Mouse (Mus musculus) liver, postnatal 0 days (tissue): ENCODE measurements around the gene Uhrf1. TPM values are rescaled to one million over a fixed set of nuclear protein-coding genes. Genes with fewer than 3 reads are reported as not detected.
A peak's percentile ranks its signal among the peaks of the same experiment; 100 is the strongest.

Experiments used
- ATAC-seq: fragments of 200-750 bp; cut with Nextera tagmentation; 2 replicates; pipeline ENCODE4 v1.8.0; 2017; ENCODE audit warnings: mild to moderate bottlenecking, moderate library complexity
- DNase-seq: peaks from one replicate; pipeline ENCODE4 v3.0.0-alpha.2; 2016
- H3K27ac ChIP-seq: fragments of 300-500 bp; sonication (generic); 2 replicates; pipeline ENCODE4 v1.5.1; 2014; ENCODE audit warnings: antibody characterized with exemption, moderate library complexity, mild to moderate bottlenecking, low read depth
- H3K27me3 ChIP-seq: fragments of 300-500 bp; sonication (generic); 2 replicates; pipeline ENCODE4 v1.6.1; 2014; ENCODE audit warnings: low read length, control low read depth, mixed read lengths; ENCODE audit not compliant: insufficient read depth
- H3K36me3 ChIP-seq: fragments of 300-500 bp; sonication (generic); replicated peaks from 2 replicates; pipeline ENCODE4 v1.6.1; 2014; ENCODE audit warnings: mild to moderate bottlenecking, control low read depth, low read length, moderate library complexity, mixed read lengths; ENCODE audit not compliant: insufficient read depth
- H3K4me1 ChIP-seq: fragments of 300-500 bp; sonication (generic); 2 replicates; pipeline ENCODE4 v1.6.1; 2014; ENCODE audit warnings: antibody characterized with exemption, mild to moderate bottlenecking, control low read depth; ENCODE audit not compliant: insufficient read depth
- H3K4me2 ChIP-seq: fragments of 300-500 bp; sonication (generic); 2 replicates; pipeline ENCODE4 v1.6.1; 2014; ENCODE audit warnings: low read depth, mild to moderate bottlenecking, low read length, moderate library complexity, mixed read lengths
- H3K4me3 ChIP-seq: fragments of 300-500 bp; sonication (generic); 2 replicates; pipeline ENCODE4 v1.5.1; 2014; ENCODE audit warnings: low read depth, low read length
- H3K9ac ChIP-seq: fragments of 300-500 bp; sonication (generic); replicated peaks from 2 replicates; pipeline ENCODE4 v1.6.1; 2014; ENCODE audit warnings: mild to moderate bottlenecking, moderate library complexity
- H3K9me3 ChIP-seq: fragments of 300-500 bp; sonication (generic); 2 replicates; pipeline ENCODE4 v1.6.1; 2016; ENCODE audit warnings: mild to moderate bottlenecking, control low read depth, low read length, mixed read lengths
- CTCF ChIP-seq: sonication (generic); IDR thresholded peaks from 2 replicates; pipeline ENCODE4 v1.5.1; 2016; ENCODE audit warnings: antibody characterized with exemption, low read depth
- EP300 ChIP-seq: IDR thresholded peaks from 2 replicates; pipeline ENCODE4 v1.6.1; 2016; ENCODE audit warnings: antibody characterized with exemption, low read depth, mild to moderate bottlenecking
- WGBS: fragments of 180-500 bp; shearing (Covaris S2); extraction: QIAGEN DNeasy Blood & Tissue Kit; methylation state at CpG from one replicate; pipeline ENCODE4 v1.1.7; 2014; ENCODE audit not compliant: insufficient replicate concordance; 5-methylcytosine and 5-hydroxymethylcytosine counted together
- polyA plus RNA-seq: library from polyadenylated mRNA; unstranded; fragments of >200 nt; fragmentation: Nextera tagmentation; extraction: Ambion mirVana; gene quantifications from 2 replicates; pipeline ENCODE4 v1.2.1, GENCODE M21; 2015

The Uhrf1 gene
- polyA plus RNA-seq, 1 experiment from 2014 or later: 43.5 TPM

DNA sequence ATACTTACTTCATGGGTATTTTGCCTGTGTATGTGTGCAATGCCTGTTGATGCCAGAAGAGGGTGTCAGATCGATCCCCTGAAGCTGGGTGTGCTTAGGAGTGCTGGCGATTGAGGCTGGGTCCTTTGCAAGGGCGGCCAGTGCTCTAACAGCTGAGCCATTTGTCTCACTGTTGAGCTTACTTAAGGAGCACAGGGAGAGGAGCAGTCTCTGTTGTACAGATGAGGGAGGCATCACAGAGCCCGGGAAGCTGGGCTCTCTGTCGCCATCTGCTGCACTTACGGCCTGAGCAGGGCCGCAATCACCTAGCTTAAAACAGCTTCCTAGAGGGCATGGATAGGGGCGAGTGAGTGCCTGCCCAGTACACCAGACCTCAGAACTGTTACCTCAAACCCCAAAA lies 29.9 kb downstream of the Uhrf1 start:
- Histone ChIP-seq H3K27me3 (no peaks in the 10 kb centered on the region), H3K4me1 (peaks cover 30% of the 10 kb centered on the region), H3K4me2 (no peak overlapping the region), H3K36me3 (no peaks in the 10 kb centered on the region), H3K27ac (no peak overlapping the region), H3K4me3 (no peak overlapping the region), H3K9me3 (no peaks in the 10 kb centered on the region), H3K9ac (no peak overlapping the region)
- DNase-seq: no peak
- WGBS: 61% methylated on average over 8 of the region's 8 CpGs
- TF ChIP-seq EP300: no peak
- peak; percentile 57 for TF ChIP-seq CTCF
- ATAC-seq: no peak

DNA sequence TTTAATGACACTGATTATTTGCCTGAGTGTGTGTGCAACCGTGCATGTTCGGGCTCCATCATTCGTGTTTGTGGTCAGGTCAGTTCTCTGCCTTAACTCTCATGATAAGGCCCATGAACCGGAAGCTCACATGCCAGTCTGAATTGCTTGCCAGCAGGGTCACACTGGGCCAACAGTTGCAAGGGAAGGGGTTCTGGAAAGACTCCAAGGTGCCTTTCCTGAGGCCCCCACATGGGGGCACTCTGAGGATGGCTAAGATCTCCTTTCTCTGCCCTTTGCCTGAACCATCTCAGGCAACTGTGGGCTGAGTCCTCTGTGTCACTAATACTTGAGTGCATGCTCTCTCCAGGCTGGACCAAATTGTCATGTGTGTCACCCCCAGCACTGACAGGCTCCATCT lies 34.1 kb downstream of the Uhrf1 start:
- 30% methylated on average over 4 of the region's 4 CpGs for WGBS
- TF ChIP-seq EP300 (no peak), CTCF (peak; percentile 71)
- Histone ChIP-seq H3K4me1 (peaks cover 3% of the 10 kb centered on the region; the same call in 1 of the 2 replicates), H3K27ac (no peak overlapping the region), H3K4me3 (no peak overlapping the region), H3K9me3 (no peaks in the 10 kb centered on the region), H3K4me2 (no peak overlapping the region), H3K9ac (no peak overlapping the region), H3K27me3 (no peaks in the 10 kb centered on the region), H3K36me3 (no peaks in the 10 kb centered on the region; the same call in 1 of the 2 replicates)
- ATAC-seq (peak; percentile 31; the same call in 1 of the 2 replicates), DNase-seq (peak; percentile 59)

DNA sequence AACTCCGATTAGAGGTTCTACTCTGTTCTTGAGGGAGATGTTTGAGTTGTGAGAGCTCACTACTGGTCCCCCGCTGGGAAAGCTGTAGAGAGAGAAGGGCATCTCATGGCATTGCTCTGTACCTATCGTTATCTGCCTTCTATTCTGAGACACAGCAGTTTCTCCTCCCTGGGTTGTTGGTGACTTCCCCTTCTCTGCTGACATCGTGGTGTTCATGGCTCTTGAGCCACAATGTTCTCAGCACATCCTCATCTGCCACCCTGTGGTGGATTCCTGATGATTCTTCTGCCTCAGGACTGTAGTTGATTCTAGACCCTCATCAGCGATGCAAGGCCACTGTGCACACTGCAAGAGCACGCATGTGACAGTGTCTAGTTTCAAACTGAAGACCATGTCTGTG lies 34.7 kb downstream of the Uhrf1 start:
- TF ChIP-seq EP300 (no peak), CTCF (peak; percentile 29)
- DNase-seq: no peak
- Histone ChIP-seq H3K36me3 (no peaks in the 10 kb centered on the region; the same call in 1 of the 2 replicates), H3K4me2 (no peak overlapping the region), H3K9ac (no peak overlapping the region), H3K27me3 (no peaks in the 10 kb centered on the region), H3K4me1 (peaks cover 3% of the 10 kb centered on the region; the same call in 1 of the 2 replicates), H3K4me3 (no peak overlapping the region), H3K27ac (no peak overlapping the region), H3K9me3 (no peaks in the 10 kb centered on the region)
- no peak for ATAC-seq
- WGBS: 61% methylated on average over 6 of the region's 6 CpGs

DNA sequence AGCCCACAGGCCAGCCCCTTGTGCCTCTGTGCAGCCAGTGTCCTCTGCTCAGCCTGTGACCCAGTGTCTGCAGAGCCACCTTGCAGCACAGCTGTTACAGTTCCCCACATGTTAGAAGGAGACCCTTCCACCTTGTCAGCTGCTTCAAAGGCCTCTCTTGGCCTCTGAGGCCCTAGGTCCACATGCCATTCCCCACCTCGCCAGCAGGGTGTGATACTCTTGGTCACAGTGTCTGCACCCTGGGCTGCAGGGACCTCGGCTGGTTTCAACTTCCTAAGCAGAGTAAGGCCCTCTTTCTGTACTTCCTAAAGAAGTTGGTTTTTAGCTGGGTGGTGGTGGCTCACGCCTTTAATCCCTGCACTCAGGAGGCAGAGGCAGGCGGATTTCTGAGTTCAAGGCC lies 35.8 kb downstream of the Uhrf1 start:
- Histone ChIP-seq H3K9ac (no peak overlapping the region), H3K4me3 (no peak overlapping the region), H3K27ac (no peak overlapping the region), H3K27me3 (no peaks in the 10 kb centered on the region), H3K4me1 (peaks cover 5% of the 10 kb centered on the region; the same call in 1 of the 2 replicates), H3K4me2 (no peak overlapping the region), H3K36me3 (no peaks in the 10 kb centered on the region; the same call in 1 of the 2 replicates), H3K9me3 (no peaks in the 10 kb centered on the region)
- ATAC-seq: peak; percentile 52
- 42% methylated on average over 4 of the region's 4 CpGs for WGBS
- peak; percentile 78 for TF ChIP-seq CTCF
- TF ChIP-seq EP300: no peak
- DNase-seq: peak; percentile 66

DNA sequence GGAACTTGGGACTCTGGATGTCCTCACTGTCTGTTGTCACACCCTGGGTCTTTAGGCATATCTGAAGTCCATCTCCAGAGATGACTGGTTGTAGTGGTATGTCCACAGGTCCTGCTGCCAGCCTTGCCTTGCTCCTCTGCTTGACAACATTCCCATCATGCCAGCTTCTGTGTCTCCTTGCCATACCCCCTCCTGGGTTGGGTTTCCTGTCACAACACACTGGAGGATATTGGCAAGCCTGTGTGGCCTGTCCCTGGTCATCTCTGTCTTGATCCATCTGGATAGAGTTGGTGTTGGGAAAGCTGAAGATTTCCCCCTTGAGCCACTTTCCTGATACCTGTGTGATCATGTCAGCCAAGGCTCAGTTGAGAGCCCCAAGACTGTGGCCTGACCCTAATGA lies 37.6 kb downstream of the Uhrf1 start:
- H3K27me3 ChIP-seq: no peaks in the 10 kb centered on the region
- H3K4me1 ChIP-seq: peaks cover 5% of the 10 kb centered on the region; the same call in 1 of the 2 replicates
- ATAC-seq (no peak), DNase-seq (no peak)
- H3K4me3 ChIP-seq: no peak overlapping the region
- no peak overlapping the region for H3K27ac ChIP-seq
- H3K36me3 ChIP-seq: no peaks in the 10 kb centered on the region; the same call in 1 of the 2 replicates
- no peak overlapping the region for H3K4me2 ChIP-seq
- H3K9me3 ChIP-seq: no peaks in the 10 kb centered on the region
- TF ChIP-seq CTCF: no peak
- no peak for TF ChIP-seq EP300
- no peak overlapping the region; the same call in 1 of the 2 replicates for H3K9ac ChIP-seq

DNA sequence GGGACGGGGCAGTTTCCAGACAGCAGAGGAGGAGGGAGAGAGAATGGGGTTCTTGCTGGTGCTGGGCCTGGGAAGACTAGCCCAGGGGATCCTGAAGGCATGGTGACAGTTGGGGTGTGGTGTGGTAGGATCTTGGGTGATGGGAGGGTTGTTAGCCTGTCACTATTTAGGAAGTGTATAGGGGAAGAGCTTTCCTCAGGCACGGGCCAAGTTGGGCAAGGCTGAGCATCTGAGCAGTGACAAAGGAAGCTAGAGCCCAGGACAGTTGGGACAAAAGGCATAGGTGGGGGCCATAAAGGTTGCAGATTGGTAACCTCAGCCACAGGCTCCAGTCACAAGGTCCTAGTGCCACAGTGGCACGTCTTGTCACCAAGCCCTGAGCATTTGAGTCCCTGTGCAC lies 40.3 kb downstream of the Uhrf1 start:
- 56% methylated on average over 3 of the region's 3 CpGs for WGBS
- Histone ChIP-seq H3K36me3 (no peaks in the 10 kb centered on the region; the same call in 1 of the 2 replicates), H3K9ac (no peak overlapping the region), H3K27ac (peak overlapping the region; percentile 6; the same call in 1 of the 2 replicates), H3K4me1 (peaks cover 5% of the 10 kb centered on the region; the same call in 1 of the 2 replicates), H3K9me3 (no peaks in the 10 kb centered on the region), H3K4me2 (no peak overlapping the region), H3K4me3 (no peak overlapping the region), H3K27me3 (no peaks in the 10 kb centered on the region)
- TF ChIP-seq CTCF: no peak
- TF ChIP-seq EP300: no peak
- ATAC-seq (no peak), DNase-seq (no peak)
